Mouse (Mus musculus) neural tube, embryonic 15.5 days (tissue): Measurements from ENCODE around the gene Cysrt1. TPM values are rescaled to one million over a fixed set of nuclear protein-coding genes. Genes with fewer than 3 reads are reported as not detected.

ENCODE experiments used
- ATAC-seq: fragments of 200-750 bp; cut with Nextera tagmentation; 2 replicates; pipeline ENCODE4 v1.8.0; 2017; ENCODE audit warnings: mild to moderate bottlenecking, moderate TSS enrichment, moderate library complexity; ENCODE audit not compliant: low FRiP score
- H3K27ac ChIP-seq: fragments of 300-500 bp; sonication (generic); replicated peaks from 2 replicates; pipeline ENCODE4 v1.5.1; 2015; ENCODE audit warnings: mild to moderate bottlenecking, inconsistent platforms
- H3K27me3 ChIP-seq: fragments of 300-500 bp; sonication (generic); replicated peaks from 2 replicates; pipeline ENCODE4 v1.6.1; 2015; ENCODE audit warnings: inconsistent platforms
- H3K36me3 ChIP-seq: fragments of 300-500 bp; sonication (generic); 2 replicates; pipeline ENCODE4 v1.6.1; 2015; ENCODE audit warnings: inconsistent platforms
- H3K4me1 ChIP-seq: fragments of 300-500 bp; sonication (generic); 2 replicates; pipeline ENCODE4 v1.6.1; 2015; ENCODE audit warnings: inconsistent platforms
- H3K4me2 ChIP-seq: fragments of 300-500 bp; sonication (generic); 2 replicates; pipeline ENCODE4 v1.6.1; 2015; ENCODE audit warnings: inconsistent platforms, mild to moderate bottlenecking, moderate library complexity
- H3K4me3 ChIP-seq: fragments of 300-500 bp; sonication (generic); replicated peaks from 2 replicates; pipeline ENCODE4 v1.5.1; 2015; ENCODE audit warnings: mild to moderate bottlenecking, inconsistent platforms
- H3K9ac ChIP-seq: fragments of 300-500 bp; sonication (generic); replicated peaks from 2 replicates; pipeline ENCODE4 v1.6.1; 2015; ENCODE audit warnings: mild to moderate bottlenecking, inconsistent platforms
- H3K9me3 ChIP-seq: fragments of 300-500 bp; sonication (generic); replicated peaks from 2 replicates; pipeline ENCODE4 v1.6.1; 2016; ENCODE audit warnings: inconsistent platforms
- WGBS: fragments of 180-500 bp; shearing (Covaris S2); methylation state at CpG from one replicate; pipeline ENCODE4 v1.1.7; 2015; ENCODE audit warnings: mixed read lengths; 5-methylcytosine and 5-hydroxymethylcytosine counted together
- polyA plus RNA-seq: library from polyadenylated mRNA; unstranded; fragments of >200 nt; fragmentation: Nextera tagmentation; extraction: Ambion mirVana; gene quantifications from 2 replicates; pipeline ENCODE4 v1.2.1, GENCODE M21; 2015

The Cysrt1 gene
- polyA plus RNA-seq, 1 experiment from 2014 or later = 0.47 TPM

DNA sequence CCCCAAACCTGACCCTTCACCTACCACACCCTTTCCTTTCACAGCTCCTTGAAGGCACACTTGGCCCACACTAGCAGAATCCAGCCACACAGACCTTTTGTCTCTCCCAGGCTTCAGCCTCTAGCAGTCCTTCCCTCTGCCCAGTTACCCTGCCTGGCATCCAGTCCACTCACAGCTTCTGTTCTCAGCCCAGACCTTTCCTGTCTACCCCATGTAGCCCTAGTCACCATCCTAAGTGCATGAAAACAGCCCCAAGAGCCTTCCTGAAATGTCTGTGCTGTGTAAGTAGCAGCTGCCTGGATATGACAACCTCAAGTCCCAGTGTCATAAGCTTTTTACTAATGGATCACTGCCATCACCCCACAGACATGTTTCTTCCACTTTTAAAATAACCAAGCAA, 44.3 kb downstream of the Cysrt1 start:
- H3K9ac ChIP-seq = no peak overlapping the region
- H3K9me3 ChIP-seq = no peaks in the 10 kb centered on the region
- peaks cover 40% of the 10 kb centered on the region for H3K36me3 ChIP-seq
- peaks cover 11% of the 10 kb centered on the region for H3K4me1 ChIP-seq
- no peak overlapping the region for H3K27ac ChIP-seq
- peaks cover 38% of the 10 kb centered on the region for H3K27me3 ChIP-seq
- no peak overlapping the region for H3K4me2 ChIP-seq
- ATAC-seq = no peak
- H3K4me3 ChIP-seq = no peak overlapping the region

DNA sequence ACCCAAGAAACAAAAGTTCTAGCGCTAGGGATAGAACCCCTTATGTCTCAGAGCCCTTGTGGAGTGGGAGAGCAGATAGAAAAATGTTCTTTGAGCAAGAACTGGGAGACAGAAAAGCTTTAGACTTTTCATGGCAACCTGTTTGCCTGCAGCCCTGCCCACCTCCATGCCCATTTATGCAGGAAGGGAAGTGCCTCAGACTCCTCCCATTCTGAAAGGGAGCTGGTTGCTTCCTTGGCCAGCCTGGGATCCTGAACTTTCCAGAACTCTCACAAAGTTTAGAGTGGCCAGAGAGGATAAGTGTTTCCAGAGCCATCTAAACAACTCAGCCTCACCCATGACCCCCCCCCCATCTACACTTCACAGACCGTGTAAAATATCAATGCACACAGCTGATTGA, 45.1 kb downstream of the Cysrt1 start:
- H3K4me1 ChIP-seq = peaks cover 13% of the 10 kb centered on the region
- peaks cover 32% of the 10 kb centered on the region for H3K36me3 ChIP-seq
- no peak overlapping the region for H3K4me3 ChIP-seq
- H3K4me2 ChIP-seq = no peak overlapping the region
- no peaks in the 10 kb centered on the region for H3K9me3 ChIP-seq
- no peak for ATAC-seq
- 25% methylated on average over 2 of the region's 2 CpGs for WGBS
- no peak overlapping the region for H3K9ac ChIP-seq
- peaks cover 38% of the 10 kb centered on the region for H3K27me3 ChIP-seq
- H3K27ac ChIP-seq = no peak overlapping the region

DNA sequence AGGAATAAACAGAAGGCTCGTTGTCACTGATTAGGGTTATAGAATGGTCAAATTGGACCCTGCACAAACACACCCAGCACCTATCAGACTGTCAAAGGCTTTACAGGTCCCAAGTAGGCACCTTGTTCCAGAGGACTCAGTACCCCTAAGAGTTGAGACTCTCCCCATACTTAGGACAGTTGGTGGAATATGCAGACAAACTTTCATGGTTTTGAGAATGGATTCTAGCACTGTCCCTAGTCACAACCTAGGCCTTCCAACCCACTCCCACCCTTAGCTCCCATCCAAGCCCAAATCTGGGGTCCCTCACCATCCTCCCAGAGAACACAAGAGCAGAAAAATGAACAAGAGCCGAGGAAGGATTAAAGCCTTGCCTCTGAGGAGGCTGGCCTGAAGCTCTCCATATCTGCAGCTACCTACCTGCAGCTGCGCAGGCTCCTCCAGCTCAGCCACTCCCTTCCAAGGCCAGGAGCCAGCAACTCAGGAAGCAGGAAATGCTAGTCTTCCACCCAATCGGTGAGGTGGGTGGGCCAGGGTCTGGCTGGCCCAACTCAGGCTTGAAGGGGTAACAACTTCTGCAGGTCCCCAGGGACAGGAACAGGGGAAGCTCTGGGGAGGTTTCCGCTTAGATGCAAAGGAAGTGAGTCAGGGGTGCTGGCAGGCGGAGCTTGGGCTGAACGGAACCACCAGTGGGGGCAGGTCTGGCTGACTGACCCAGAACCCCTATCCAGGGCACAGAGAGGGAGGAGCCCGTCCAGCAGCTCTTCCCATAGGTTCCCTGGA, 45.9 kb downstream of the Cysrt1 start, which contains the start of gene Tor4a:
Tor4a (minus strand) TSS at position 715 of the 783 bp plus-strand sequence.
- 10% methylated on average over 8 of the region's 8 CpGs for WGBS
- 0 out of 2 replicates have a peak within 1 kb of the TSS, but pooled peaks have one; percentile 7 for H3K4me3 ChIP-seq
- H3K9me3 ChIP-seq = no peaks in the 10 kb centered on the region
- H3K36me3 ChIP-seq = peaks cover 24% of the 10 kb centered on the region
- peaks cover 13% of the 10 kb centered on the region for H3K4me1 ChIP-seq
- ATAC-seq = no peak
- H3K9ac ChIP-seq = no peak within 1 kb of the TSS
- peaks cover 38% of the 10 kb centered on the region for H3K27me3 ChIP-seq
- no peak within 1 kb of the TSS for H3K27ac ChIP-seq
- peak within 1 kb of the TSS; percentile 35 for H3K4me2 ChIP-seq

DNA sequence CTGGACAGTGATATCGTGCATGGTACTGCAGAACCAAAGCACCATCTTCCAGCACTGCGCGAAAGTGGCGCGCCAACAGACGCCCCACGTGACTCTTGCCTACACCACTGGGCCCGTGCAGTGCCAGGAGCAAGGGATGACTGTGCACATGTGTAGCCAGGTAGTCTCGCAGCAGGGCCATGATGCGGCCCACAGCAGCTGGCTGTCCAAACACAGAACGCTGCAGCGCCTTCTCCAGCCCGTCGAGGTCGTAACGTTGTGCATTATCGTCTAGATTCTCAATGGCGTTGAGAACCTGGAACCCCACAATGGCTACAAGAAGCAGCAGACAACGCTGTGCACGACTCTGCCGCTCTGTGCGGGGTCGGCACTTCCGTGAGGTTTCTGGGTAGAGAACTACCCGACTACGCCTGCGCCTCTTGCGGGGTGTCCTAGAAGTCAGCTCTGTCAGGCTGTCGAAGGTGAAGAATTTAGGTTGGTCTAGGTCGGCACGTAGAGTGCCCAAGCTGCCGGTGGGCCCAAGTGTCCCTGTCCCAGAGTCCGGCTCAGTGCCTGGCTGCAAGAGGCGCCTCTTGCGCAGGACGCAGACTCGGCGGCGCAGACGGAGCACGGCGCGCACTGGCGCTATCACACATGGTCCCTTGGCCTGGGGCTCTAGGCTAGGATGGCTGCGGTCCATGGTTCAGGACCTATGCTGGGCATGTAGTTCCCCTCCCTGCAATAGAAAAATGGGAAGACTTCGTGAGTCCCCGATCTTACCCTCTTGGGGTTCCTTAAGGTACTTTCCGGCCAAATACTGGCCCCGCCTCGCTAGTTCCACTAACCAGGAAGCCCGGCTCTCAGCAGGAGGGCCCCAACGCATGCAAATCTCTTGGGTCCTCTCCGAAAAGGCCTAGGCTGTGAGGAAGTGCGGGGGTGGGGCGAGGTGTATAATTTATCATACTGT, 46.8 kb downstream of the Cysrt1 start:
- H3K9ac ChIP-seq = no peak overlapping the region
- H3K4me3 ChIP-seq = 0 out of 2 replicates have a peak overlapping the region, but pooled peaks have one; percentile 7
- peaks cover 38% of the 10 kb centered on the region for H3K27me3 ChIP-seq
- H3K4me1 ChIP-seq = peaks cover 13% of the 10 kb centered on the region
- no peak overlapping the region for H3K27ac ChIP-seq
- ATAC-seq = no peak
- no peaks in the 10 kb centered on the region for H3K9me3 ChIP-seq
- H3K4me2 ChIP-seq = peak overlapping the region; percentile 35
- H3K36me3 ChIP-seq = peaks cover 15% of the 10 kb centered on the region
- WGBS = 24% methylated on average over 55 of the region's 55 CpGs

DNA sequence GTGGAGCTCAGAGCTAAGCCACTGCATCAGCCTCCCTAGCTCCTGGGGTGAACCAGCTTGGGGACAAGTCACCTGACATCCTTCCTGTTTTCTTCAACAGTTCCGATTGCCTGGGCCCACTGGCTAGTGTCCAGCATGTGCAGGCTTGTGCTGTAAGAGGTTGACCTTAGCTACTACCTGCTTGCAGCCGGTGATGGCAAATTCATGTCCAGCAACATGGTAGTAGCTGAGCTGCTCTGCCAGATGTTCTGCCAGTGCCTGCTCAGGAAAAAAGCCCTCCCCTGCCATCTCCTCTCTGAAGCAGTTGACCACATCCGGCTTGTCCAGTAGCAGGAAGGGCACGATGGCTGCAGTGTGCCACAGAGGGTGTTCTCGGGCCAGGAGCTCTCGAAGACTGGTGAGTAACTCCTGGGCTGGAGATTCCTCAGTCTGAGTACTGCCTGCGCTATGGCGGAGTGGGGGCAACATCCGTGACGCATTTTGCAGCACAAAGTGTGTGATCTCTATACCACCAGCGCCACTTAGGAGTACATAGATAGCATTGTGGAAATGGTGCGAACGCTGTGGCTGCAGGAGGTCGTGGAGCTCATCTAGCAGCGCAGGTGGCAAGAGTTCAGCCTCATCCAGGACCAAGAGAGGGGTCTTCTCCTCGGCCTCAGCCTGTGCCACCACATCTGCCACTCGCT, 47.6 kb downstream of the Cysrt1 start:
- 90% methylated on average over 17 of the region's 17 CpGs for WGBS
- Histone ChIP-seq H3K9ac (no peak overlapping the region), H3K4me3 (no peak overlapping the region), H3K4me2 (peak overlapping the region; percentile 35; the same call in 1 of the 2 replicates), H3K9me3 (no peaks in the 10 kb centered on the region), H3K27ac (no peak overlapping the region), H3K36me3 (peaks cover 7% of the 10 kb centered on the region), H3K4me1 (peaks cover 13% of the 10 kb centered on the region), H3K27me3 (peaks cover 38% of the 10 kb centered on the region)
- ATAC-seq = no peak

DNA sequence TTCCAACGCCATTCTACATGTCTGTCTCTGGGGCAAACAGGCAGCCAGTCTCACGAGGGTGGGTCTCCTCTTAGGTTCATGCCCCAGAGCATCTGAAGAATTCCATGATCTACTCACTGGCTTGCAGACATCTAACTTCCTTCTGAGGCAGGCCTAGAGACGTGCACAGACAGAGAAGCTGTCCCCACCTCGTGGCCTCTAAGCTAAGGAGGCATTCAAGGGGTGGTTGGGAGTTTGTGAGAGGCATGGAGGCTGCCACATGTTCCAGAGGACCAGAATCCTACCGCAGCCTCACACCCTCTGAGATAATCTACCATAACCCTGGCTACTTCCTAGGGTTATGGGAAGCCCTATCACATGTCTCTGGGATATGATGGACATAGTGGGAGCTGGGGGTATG, 48.2 kb downstream of the Cysrt1 start:
- 0 out of 2 replicates have a peak overlapping the region, but pooled peaks have one; percentile 22 for H3K4me2 ChIP-seq
- no peak overlapping the region for H3K4me3 ChIP-seq
- peaks cover 2% of the 10 kb centered on the region; the same call in 1 of the 2 replicates for H3K36me3 ChIP-seq
- peaks cover 38% of the 10 kb centered on the region for H3K27me3 ChIP-seq
- WGBS = 82% methylated on average over 5 of the region's 5 CpGs
- no peak overlapping the region for H3K27ac ChIP-seq
- no peak overlapping the region for H3K9ac ChIP-seq
- H3K4me1 ChIP-seq = peaks cover 13% of the 10 kb centered on the region
- ATAC-seq = no peak
- no peaks in the 10 kb centered on the region for H3K9me3 ChIP-seq

DNA sequence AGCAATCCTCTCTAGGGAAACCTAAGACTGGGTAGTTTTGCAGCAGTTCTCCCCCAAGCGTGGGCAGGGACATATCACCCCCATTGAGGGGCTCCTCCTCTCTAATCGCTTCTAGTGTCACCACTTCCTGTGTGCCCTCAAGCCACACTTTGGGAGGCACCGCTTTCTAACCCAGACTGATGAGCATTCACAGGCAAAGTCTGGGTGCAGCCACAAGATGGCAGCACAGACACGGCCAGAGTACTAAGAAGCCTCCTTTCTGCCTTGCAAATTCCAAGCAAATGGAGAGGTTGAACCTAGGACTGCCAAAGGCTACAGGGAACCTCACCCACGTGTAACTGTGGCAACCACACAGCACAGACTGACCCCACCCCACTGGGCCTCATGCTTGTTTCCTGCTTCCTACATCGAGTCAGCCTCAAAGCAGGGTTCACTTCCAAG, 48.9 kb downstream of the Cysrt1 start:
- 2% methylated on average over 6 of the region's 6 CpGs for WGBS
- Histone ChIP-seq H3K4me1 (peaks cover 13% of the 10 kb centered on the region), H3K9ac (no peak overlapping the region), H3K9me3 (no peaks in the 10 kb centered on the region), H3K36me3 (no peaks in the 10 kb centered on the region), H3K27me3 (peaks cover 38% of the 10 kb centered on the region), H3K27ac (no peak overlapping the region), H3K4me3 (no peak overlapping the region), H3K4me2 (peak overlapping the region; percentile 22; the same call in 1 of the 2 replicates)
- ATAC-seq = peak; percentile 74

Other genes with a start within 250 kb of the Cysrt1 start
- 149 and 173 TPM in 2 replicates for gene Nsmf, start 188.1 kb downstream of the Cysrt1 start, polyA plus RNA-seq
- gene Entpd8, start 162.1 kb downstream of the Cysrt1 start, polyA plus RNA-seq = 0.43 TPM in 1 of 2 replicates, not detected in the other
- gene Noxa1, start 147.3 kb downstream of the Cysrt1 start, polyA plus RNA-seq = 0.52 TPM in 1 of 2 replicates, not detected in the other
- 15.0 and 16.8 TPM in 2 replicates for gene Nrarp, start 61.7 kb downstream of the Cysrt1 start, polyA plus RNA-seq
- 1.6 and 5.9 TPM in 2 replicates for gene Tor4a, start 45.6 kb downstream of the Cysrt1 start, polyA plus RNA-seq
- gene Nelfb, start 31.0 kb downstream of the Cysrt1 start, polyA plus RNA-seq = 101 and 105 TPM in 2 replicates
- not detected in 2 replicates for gene Stpg3, start 27.8 kb downstream of the Cysrt1 start, polyA plus RNA-seq
- not detected in 2 replicates for gene Fam166a, start 23.7 kb downstream of the Cysrt1 start, polyA plus RNA-seq
- 462 and 502 TPM in 2 replicates for gene Tubb4b, start 17.8 kb downstream of the Cysrt1 start, polyA plus RNA-seq
- not detected in 2 replicates for gene Slc34a3, start 8.1 kb downstream of the Cysrt1 start, polyA plus RNA-seq
- not detected in 2 replicates for gene Rnf224, start 5.7 kb downstream of the Cysrt1 start, polyA plus RNA-seq
- 158 and 190 TPM in 2 replicates for gene Rnf208, start 197 bp downstream of the Cysrt1 start, polyA plus RNA-seq
- gene AL732309.1, start 4.4 kb upstream of the Cysrt1 start, polyA plus RNA-seq = 4.3 and 4.6 TPM in 2 replicates
- gene Tmem203, start 13.0 kb upstream of the Cysrt1 start, polyA plus RNA-seq = 17.5 and 17.7 TPM in 2 replicates
- gene Tprn, start 20.2 kb upstream of the Cysrt1 start, polyA plus RNA-seq = 14.8 and 16.3 TPM in 2 replicates
- gene Ssna1, start 30.0 kb upstream of the Cysrt1 start, polyA plus RNA-seq = 177 and 183 TPM in 2 replicates
- 125 and 129 TPM in 2 replicates for gene Anapc2, start 30.0 kb upstream of the Cysrt1 start, polyA plus RNA-seq
- gene Tmem210, start 45.7 kb upstream of the Cysrt1 start, polyA plus RNA-seq = not detected in 2 replicates
- gene Lrrc26, start 47.5 kb upstream of the Cysrt1 start, polyA plus RNA-seq = 0.22 and 0.26 TPM in 2 replicates
- 58.0 and 68.4 TPM in 2 replicates for gene Grin1, start 76.7 kb upstream of the Cysrt1 start, polyA plus RNA-seq
- gene Man1b1, start 89.9 kb upstream of the Cysrt1 start, polyA plus RNA-seq = 43.5 and 46.6 TPM in 2 replicates
- gene Dpp7, start 113.9 kb upstream of the Cysrt1 start, polyA plus RNA-seq = 24.2 and 27.3 TPM in 2 replicates
- gene Uap1l1, start 123.2 kb upstream of the Cysrt1 start, polyA plus RNA-seq = 8.5 and 14.0 TPM in 2 replicates
- 10.6 and 16.3 TPM in 2 replicates for gene Sapcd2, start 129.9 kb upstream of the Cysrt1 start, polyA plus RNA-seq
- gene Entpd2, start 153.4 kb upstream of the Cysrt1 start, polyA plus RNA-seq = 9.6 TPM in 2 replicates
- 398 and 483 TPM in 2 replicates for gene Npdc1, start 156.9 kb upstream of the Cysrt1 start, polyA plus RNA-seq
- 0.13 and 0.38 TPM in 2 replicates for gene Fut7, start 180.8 kb upstream of the Cysrt1 start, polyA plus RNA-seq
- 11.2 and 13.4 TPM in 2 replicates for gene Abca2, start 186.3 kb upstream of the Cysrt1 start, polyA plus RNA-seq
- gene Clic3, start 214.4 kb upstream of the Cysrt1 start, polyA plus RNA-seq = 1.8 and 2.0 TPM in 2 replicates
- gene Paxx, start 218.6 kb upstream of the Cysrt1 start, polyA plus RNA-seq = 100 and 120 TPM in 2 replicates
- gene Ptgds, start 227.6 kb upstream of the Cysrt1 start, polyA plus RNA-seq = 40.1 and 116 TPM in 2 replicates